Mouse (Mus musculus) lung, postnatal 0 days (tissue): ENCODE data around the gene Hbb-y. TPM values are rescaled to one million over a fixed set of nuclear protein-coding genes. Genes with fewer than 3 reads are reported as not detected.
A peak's percentile ranks its signal among the peaks of the same experiment; 100 is the strongest.
"Not testable (repeated sequence)": the region's sequence is repeated elsewhere in the genome, so short reads cannot be mapped to it uniquely, and the experiment has no call there.

Experiments used
- ATAC-seq: fragments of 200-750 bp; cut with Nextera tagmentation; 2 replicates; pipeline ENCODE4 v1.8.0; 2017; ENCODE audit warnings: moderate library complexity
- DNase-seq: peaks from one replicate; pipeline ENCODE4 v3.0.0-alpha.2; 2016; ENCODE audit warnings: low spot score
- H3K27ac ChIP-seq: fragments of 300-500 bp; sonication (generic); 2 replicates; pipeline ENCODE4 v1.5.1; 2014; ENCODE audit warnings: antibody characterized with exemption, mild to moderate bottlenecking, low read length, mixed read lengths
- H3K27me3 ChIP-seq: fragments of 300-500 bp; sonication (generic); replicated peaks from 2 replicates; pipeline ENCODE4 v1.6.1; 2014; ENCODE audit warnings: low read length, mixed read lengths; ENCODE audit not compliant: insufficient read depth
- H3K36me3 ChIP-seq: fragments of 300-500 bp; sonication (generic); 2 replicates; pipeline ENCODE4 v1.6.1; 2014; ENCODE audit warnings: low read length, mixed read lengths; ENCODE audit not compliant: insufficient read depth
- H3K4me1 ChIP-seq: fragments of 300-500 bp; sonication (generic); 2 replicates; pipeline ENCODE4 v1.6.1; 2014; ENCODE audit warnings: antibody characterized with exemption, low read depth, low read length, mixed read lengths; ENCODE audit not compliant: insufficient read depth
- H3K4me2 ChIP-seq: fragments of 300-500 bp; sonication (generic); replicated peaks from 2 replicates; pipeline ENCODE4 v1.6.1; 2014; ENCODE audit warnings: low read depth, mild to moderate bottlenecking, low read length, moderate library complexity, mixed read lengths
- H3K4me3 ChIP-seq: fragments of 300-500 bp; sonication (generic); 2 replicates; pipeline ENCODE4 v1.5.1; 2014; ENCODE audit warnings: low read depth, low read length
- H3K9ac ChIP-seq: fragments of 300-500 bp; sonication (generic); replicated peaks from 2 replicates; pipeline ENCODE4 v1.6.1; 2014; ENCODE audit warnings: low read depth, mild to moderate bottlenecking
- H3K9me3 ChIP-seq: fragments of 300-500 bp; sonication (generic); 2 replicates; pipeline ENCODE4 v1.6.1; 2016; ENCODE audit warnings: low read length, mixed read lengths
- CTCF ChIP-seq: IDR thresholded peaks from 2 replicates; pipeline ENCODE4 v1.5.1; 2016; ENCODE audit warnings: antibody characterized with exemption, mild to moderate bottlenecking
- EP300 ChIP-seq: IDR thresholded peaks from 2 replicates; pipeline ENCODE4 v1.6.1; 2016; ENCODE audit warnings: antibody characterized with exemption, mild to moderate bottlenecking, control low read depth
- WGBS: fragments of 180-500 bp; shearing (Covaris S2); extraction: QIAGEN DNeasy Blood & Tissue Kit; methylation state at CpG from one replicate; pipeline ENCODE4 v1.1.7; 2014; 5-methylcytosine and 5-hydroxymethylcytosine counted together
- polyA plus RNA-seq: library from polyadenylated mRNA; unstranded; fragments of >200 nt; fragmentation: Nextera tagmentation; extraction: Ambion mirVana; gene quantifications from 2 replicates; pipeline ENCODE4 v1.2.1, GENCODE M21; 2015

Hbb-y gene
- polyA plus RNA-seq, 1 experiment from 2014 or later = 11.4 TPM

- DNase-seq (no peak), ATAC-seq (no peak)
- Histone ChIP-seq H3K9ac (no peak overlapping the region), H3K4me3 (no peak overlapping the region), H3K27ac (no peak overlapping the region), H3K36me3 (no peaks in the 10 kb centered on the region), H3K4me2 (no peak overlapping the region), H3K27me3 (no peaks in the 10 kb centered on the region), H3K9me3 (no peaks in the 10 kb centered on the region), H3K4me1 (no peaks in the 10 kb centered on the region)
- WGBS = 71% methylated on average over 2 of the region's 2 CpGs
- TF ChIP-seq EP300 (no peak), CTCF (no peak)
These were observed 28.4 kb downstream of the Hbb-y start for GRCm38 (mm10) chr7:103824597-103824996.

- WGBS = 63% methylated on average over 1 of the region's 2 CpGs
These were observed 37.9 kb downstream of the Hbb-y start for GRCm38 (mm10) chr7:103815085-103815484.

GRCm38 (mm10) chr7:103813766-103814165 is 39.2 kb downstream of the Hbb-y start, which contains the start of gene Hbb-bt:
Hbb-bt (minus strand) TSS chr7:103813996.
- H3K4me1 ChIP-seq = no peaks in the 10 kb centered on the region
- no peak within 1 kb of the TSS for H3K4me3 ChIP-seq
- ATAC-seq = peak; percentile 53
- no peaks in the 10 kb centered on the region for H3K27me3 ChIP-seq
- no peak for DNase-seq
- no peak within 1 kb of the TSS for H3K9ac ChIP-seq
- H3K36me3 ChIP-seq = no peaks in the 10 kb centered on the region
- H3K9me3 ChIP-seq = no peaks in the 10 kb centered on the region
- 79% methylated on average over 3 of the region's 3 CpGs for WGBS
- H3K4me2 ChIP-seq = no peak within 1 kb of the TSS
- TF ChIP-seq CTCF (no peak), EP300 (no peak)
- no peak within 1 kb of the TSS for H3K27ac ChIP-seq

More at GRCm38 (mm10) chr7:103815085-103815484, 37.9 kb downstream of the Hbb-y start:
- H3K4me1 ChIP-seq, H3K27me3 ChIP-seq, ATAC-seq, H3K9ac ChIP-seq, DNase-seq, H3K4me3 ChIP-seq, H3K36me3 ChIP-seq, H3K4me2 ChIP-seq, H3K9me3 ChIP-seq, H3K27ac ChIP-seq: not testable (repeated sequence)

- DNase-seq, H3K9me3 ChIP-seq, H3K4me3 ChIP-seq, H3K9ac ChIP-seq, H3K36me3 ChIP-seq, H3K27ac ChIP-seq, H3K4me1 ChIP-seq, H3K27me3 ChIP-seq, H3K4me2 ChIP-seq: not testable (repeated sequence)
- WGBS = no CpG with 5 or more reads among the region's 3 CpGs
- ATAC-seq = peak; percentile 19; the same call in 1 of the 2 replicates
These were observed 39.9 kb downstream of the Hbb-y start for GRCm38 (mm10) chr7:103813152-103813551.

- 34% methylated on average over 1 of the region's 1 CpGs for WGBS
- Histone ChIP-seq H3K36me3 (no peaks in the 10 kb centered on the region), H3K9ac (no peak overlapping the region), H3K9me3 (no peaks in the 10 kb centered on the region), H3K27me3 (no peaks in the 10 kb centered on the region), H3K4me1 (no peaks in the 10 kb centered on the region), H3K27ac (no peak overlapping the region), H3K4me3 (no peak overlapping the region), H3K4me2 (no peak overlapping the region)
- TF ChIP-seq EP300 (no peak), CTCF (no peak)
- ATAC-seq = no peak
- DNase-seq = no peak
These were observed 40.8 kb downstream of the Hbb-y start for GRCm38 (mm10) chr7:103812174-103812573.

- DNase-seq (no peak), ATAC-seq (no peak)
- TF ChIP-seq EP300 (no peak), CTCF (no peak)
- Histone ChIP-seq H3K4me2 (no peak overlapping the region), H3K27ac (no peak overlapping the region), H3K9ac (no peak overlapping the region), H3K36me3 (no peaks in the 10 kb centered on the region), H3K27me3 (no peaks in the 10 kb centered on the region), H3K9me3 (no peaks in the 10 kb centered on the region), H3K4me1 (no peaks in the 10 kb centered on the region), H3K4me3 (no peak overlapping the region)
- 67% methylated on average over 1 of the region's 1 CpGs for WGBS
These were observed 41.7 kb downstream of the Hbb-y start for GRCm38 (mm10) chr7:103811223-103811845.

GRCm38 (mm10) chr7:103810746-103811145 is 42.3 kb downstream of the Hbb-y start:
- Histone ChIP-seq H3K9ac (no peak overlapping the region), H3K4me3 (no peak overlapping the region), H3K27ac (no peak overlapping the region), H3K4me2 (no peak overlapping the region), H3K9me3 (no peaks in the 10 kb centered on the region), H3K4me1 (no peaks in the 10 kb centered on the region), H3K27me3 (no peaks in the 10 kb centered on the region), H3K36me3 (no peaks in the 10 kb centered on the region)
- TF ChIP-seq CTCF (no peak), EP300 (no peak)
- no peak for ATAC-seq
- DNase-seq = no peak
- 68% methylated on average over 3 of the region's 3 CpGs for WGBS
